Mouse (Mus musculus): ENCODE results near the gene Ogfod3. TPM values are rescaled to one million over a fixed set of nuclear protein-coding genes. Genes with fewer than 3 reads are reported as not detected.
A peak's percentile ranks its signal among the peaks of the same experiment; 100 is the strongest.

Gene Ogfod3
- polyA plus RNA-seq, 1 experiment from 2014 or later, result 24.5 TPM

GRCm38 (mm10) chr11:121173203-121173602, 31.3 kb downstream of the Ogfod3 start:
- no peak overlapping the region for H3K4me3 ChIP-seq (ENCODE audit: low read length)
- peaks cover 3% of the 10 kb centered on the region for H3K4me1 ChIP-seq (replicated peaks; ENCODE audit: control insufficient read depth, insufficient read depth, low read length)
- H3K9ac ChIP-seq (ENCODE audit: low read length), result no peak overlapping the region
- H3K27me3 ChIP-seq (ENCODE audit: control insufficient read depth, insufficient read depth, low read depth, low read length), result no peaks in the 10 kb centered on the region
- H3K27ac ChIP-seq (ENCODE audit: low read length), result no peak overlapping the region
- WGBS, result 74% methylated on average over 5 of the region's 5 CpGs
- ATAC-seq (ENCODE audit: low read depth), result no peak
- no peak overlapping the region for H3K4me2 ChIP-seq (ENCODE audit: low read depth, low read length)
- H3K36me3 ChIP-seq (ENCODE audit: control insufficient read depth, insufficient read depth, low read length), result no peaks in the 10 kb centered on the region
- H3K9me3 ChIP-seq (ENCODE audit: control insufficient read depth, low read length), result no peaks in the 10 kb centered on the region

- 73% methylated on average over 4 of the region's 4 CpGs for WGBS
- no peaks in the 10 kb centered on the region for H3K27me3 ChIP-seq (ENCODE audit: control insufficient read depth, insufficient read depth, low read depth, low read length)
- H3K4me1 ChIP-seq (replicated peaks; ENCODE audit: control insufficient read depth, insufficient read depth, low read length), result no peaks in the 10 kb centered on the region
- H3K9ac ChIP-seq (ENCODE audit: low read length), result no peak overlapping the region
- H3K27ac ChIP-seq (ENCODE audit: low read length), result no peak overlapping the region
- H3K4me3 ChIP-seq (ENCODE audit: low read length), result no peak overlapping the region
- no peaks in the 10 kb centered on the region for H3K36me3 ChIP-seq (ENCODE audit: control insufficient read depth, insufficient read depth, low read length)
- no peaks in the 10 kb centered on the region for H3K9me3 ChIP-seq (ENCODE audit: control insufficient read depth, low read length)
- no peak for ATAC-seq (ENCODE audit: low read depth)
- H3K4me2 ChIP-seq (ENCODE audit: low read depth, low read length), result no peak overlapping the region
Observed at GRCm38 (mm10) chr11:121163751-121164150, 40.8 kb downstream of the Ogfod3 start.

- peaks cover 9% of the 10 kb centered on the region for H3K4me1 ChIP-seq (replicated peaks; ENCODE audit: control insufficient read depth, insufficient read depth, low read length)
- H3K27me3 ChIP-seq (ENCODE audit: control insufficient read depth, insufficient read depth, low read depth, low read length), result peaks cover 24% of the 10 kb centered on the region
- H3K4me2 ChIP-seq (ENCODE audit: low read depth, low read length), result no peak overlapping the region
- WGBS, result 89% methylated on average over 26 of the region's 26 CpGs
- no peak overlapping the region for H3K9ac ChIP-seq (ENCODE audit: low read length)
- H3K36me3 ChIP-seq (ENCODE audit: control insufficient read depth, insufficient read depth, low read length), result no peaks in the 10 kb centered on the region
- ATAC-seq (ENCODE audit: low read depth), result no peak
- H3K4me3 ChIP-seq (ENCODE audit: low read length), result no peak overlapping the region
- H3K9me3 ChIP-seq (ENCODE audit: control insufficient read depth, low read length), result no peaks in the 10 kb centered on the region
- H3K27ac ChIP-seq (ENCODE audit: low read length), result no peak overlapping the region
Observed at GRCm38 (mm10) chr11:121160636-121161346, 43.7 kb downstream of the Ogfod3 start.

- Histone ChIP-seq H3K4me1 (replicated peaks; ENCODE audit: control insufficient read depth, insufficient read depth, low read length) (peaks cover 9% of the 10 kb centered on the region), H3K4me3 (ENCODE audit: low read length) (no peak within 1 kb of the TSS), H3K9ac (ENCODE audit: low read length) (no peak within 1 kb of the TSS), H3K27ac (ENCODE audit: low read length) (no peak within 1 kb of the TSS), H3K27me3 (ENCODE audit: control insufficient read depth, insufficient read depth, low read depth, low read length) (peaks cover 31% of the 10 kb centered on the region), H3K4me2 (ENCODE audit: low read depth, low read length) (no peak within 1 kb of the TSS), H3K9me3 (ENCODE audit: control insufficient read depth, low read length) (no peaks in the 10 kb centered on the region), H3K36me3 (ENCODE audit: control insufficient read depth, insufficient read depth, low read length) (no peaks in the 10 kb centered on the region)
- WGBS, result 77% methylated on average over 5 of the region's 5 CpGs
- no peak for ATAC-seq (ENCODE audit: low read depth)
Observed at GRCm38 (mm10) chr11:121159971-121160370, 44.5 kb downstream of the Ogfod3 start, which contains the start of gene Uts2r. Gene Uts2r, plus strand, starts transcription at chr11:121160271.

- peak overlapping the region; percentile 44 for H3K4me3 ChIP-seq (ENCODE audit: low read length)
- no peaks in the 10 kb centered on the region for H3K36me3 ChIP-seq (ENCODE audit: control insufficient read depth, insufficient read depth, low read length)
- peak; percentile 43; the same call in 1 of the 2 replicates for ATAC-seq (ENCODE audit: low read depth)
- WGBS, result 1% methylated on average over 45 of the region's 45 CpGs
- peaks cover 9% of the 10 kb centered on the region for H3K4me1 ChIP-seq (replicated peaks; ENCODE audit: control insufficient read depth, insufficient read depth, low read length)
- no peak overlapping the region for H3K27ac ChIP-seq (ENCODE audit: low read length)
- peak overlapping the region; percentile 64 for H3K4me2 ChIP-seq (ENCODE audit: low read depth, low read length)
- H3K9ac ChIP-seq (ENCODE audit: low read length), result peak overlapping the region; percentile 11; the same call in 1 of the 2 replicates
- H3K27me3 ChIP-seq (ENCODE audit: control insufficient read depth, insufficient read depth, low read depth, low read length), result peaks cover 32% of the 10 kb centered on the region
- no peaks in the 10 kb centered on the region for H3K9me3 ChIP-seq (ENCODE audit: control insufficient read depth, low read length)
Observed at GRCm38 (mm10) chr11:121156411-121156891, 48.1 kb downstream of the Ogfod3 start.

GRCm38 (mm10) chr11:121154203-121154602, 50.3 kb downstream of the Ogfod3 start:
- no peak overlapping the region for H3K4me2 ChIP-seq (ENCODE audit: low read depth, low read length)
- H3K36me3 ChIP-seq (ENCODE audit: control insufficient read depth, insufficient read depth, low read length), result no peaks in the 10 kb centered on the region
- H3K27ac ChIP-seq (ENCODE audit: low read length), result no peak overlapping the region
- no peak overlapping the region for H3K4me3 ChIP-seq (ENCODE audit: low read length)
- no peaks in the 10 kb centered on the region for H3K9me3 ChIP-seq (ENCODE audit: control insufficient read depth, low read length)
- peaks cover 32% of the 10 kb centered on the region for H3K27me3 ChIP-seq (ENCODE audit: control insufficient read depth, insufficient read depth, low read depth, low read length)
- ATAC-seq (ENCODE audit: low read depth), result no peak
- peaks cover 9% of the 10 kb centered on the region for H3K4me1 ChIP-seq (replicated peaks; ENCODE audit: control insufficient read depth, insufficient read depth, low read length)
- WGBS, result 44% methylated on average over 4 of the region's 4 CpGs
- no peak overlapping the region for H3K9ac ChIP-seq (ENCODE audit: low read length)

GRCm38 (mm10) chr11:121148193-121148592, 56.3 kb downstream of the Ogfod3 start:
- Histone ChIP-seq H3K36me3 (ENCODE audit: control insufficient read depth, insufficient read depth, low read length) (no peaks in the 10 kb centered on the region), H3K4me3 (ENCODE audit: low read length) (no peak overlapping the region), H3K4me2 (ENCODE audit: low read depth, low read length) (no peak overlapping the region), H3K27me3 (ENCODE audit: control insufficient read depth, insufficient read depth, low read depth, low read length) (no peaks in the 10 kb centered on the region), H3K4me1 (replicated peaks; ENCODE audit: control insufficient read depth, insufficient read depth, low read length) (no peaks in the 10 kb centered on the region; the same call in 1 of the 2 replicates), H3K27ac (ENCODE audit: low read length) (no peak overlapping the region), H3K9ac (ENCODE audit: low read length) (no peak overlapping the region), H3K9me3 (ENCODE audit: control insufficient read depth, low read length) (no peaks in the 10 kb centered on the region)
- 74% methylated on average over 3 of the region's 3 CpGs for WGBS
- ATAC-seq (ENCODE audit: low read depth), result no peak

GRCm38 (mm10) chr11:121145865-121146264, 58.6 kb downstream of the Ogfod3 start, which contains the start of gene Tex19.1:
Gene Tex19.1, plus strand, starts transcription at chr11:121146143.
- no peak within 1 kb of the TSS for H3K9ac ChIP-seq (ENCODE audit: low read length)
- no peaks in the 10 kb centered on the region for H3K9me3 ChIP-seq (ENCODE audit: control insufficient read depth, low read length)
- H3K4me1 ChIP-seq (replicated peaks; ENCODE audit: control insufficient read depth, insufficient read depth, low read length), result no peaks in the 10 kb centered on the region; the same call in 1 of the 2 replicates
- H3K27ac ChIP-seq (ENCODE audit: low read length), result no peak within 1 kb of the TSS
- H3K4me2 ChIP-seq (ENCODE audit: low read depth, low read length), result no peak within 1 kb of the TSS
- H3K4me3 ChIP-seq (ENCODE audit: low read length), result no peak within 1 kb of the TSS
- H3K27me3 ChIP-seq (ENCODE audit: control insufficient read depth, insufficient read depth, low read depth, low read length), result no peaks in the 10 kb centered on the region
- 89% methylated on average over 22 of the region's 22 CpGs for WGBS
- H3K36me3 ChIP-seq (ENCODE audit: control insufficient read depth, insufficient read depth, low read length), result no peaks in the 10 kb centered on the region
- ATAC-seq (ENCODE audit: low read depth), result no peak

- Histone ChIP-seq H3K4me1 (replicated peaks; ENCODE audit: control insufficient read depth, insufficient read depth, low read length) (peaks cover 4% of the 10 kb centered on the region; the same call in 1 of the 2 replicates), H3K36me3 (ENCODE audit: control insufficient read depth, insufficient read depth, low read length) (no peaks in the 10 kb centered on the region), H3K9me3 (ENCODE audit: control insufficient read depth, low read length) (no peaks in the 10 kb centered on the region), H3K27ac (ENCODE audit: low read length) (no peak overlapping the region), H3K4me2 (ENCODE audit: low read depth, low read length) (no peak overlapping the region), H3K9ac (ENCODE audit: low read length) (no peak overlapping the region), H3K27me3 (ENCODE audit: control insufficient read depth, insufficient read depth, low read depth, low read length) (no peaks in the 10 kb centered on the region), H3K4me3 (ENCODE audit: low read length) (no peak overlapping the region)
- ATAC-seq (ENCODE audit: low read depth), result no peak
- 66% methylated on average over 9 of the region's 9 CpGs for WGBS
Observed at GRCm38 (mm10) chr11:121143325-121144015, 61.0 kb downstream of the Ogfod3 start.

Data from lung, embryonic 16.5 days (tissue).